Mouse (Mus musculus) urinary bladder, postnatal 4 days (tissue): ENCODE results near the gene Olfr657.

Experiments
- DNase-seq, 2 experiments: peaks; one replicate each; pipeline ENCODE4 v3.0.0; 2021 to 2022; ENCODE audit warnings: low spot score in 2 of 2

Gene Olfr657

DNA sequence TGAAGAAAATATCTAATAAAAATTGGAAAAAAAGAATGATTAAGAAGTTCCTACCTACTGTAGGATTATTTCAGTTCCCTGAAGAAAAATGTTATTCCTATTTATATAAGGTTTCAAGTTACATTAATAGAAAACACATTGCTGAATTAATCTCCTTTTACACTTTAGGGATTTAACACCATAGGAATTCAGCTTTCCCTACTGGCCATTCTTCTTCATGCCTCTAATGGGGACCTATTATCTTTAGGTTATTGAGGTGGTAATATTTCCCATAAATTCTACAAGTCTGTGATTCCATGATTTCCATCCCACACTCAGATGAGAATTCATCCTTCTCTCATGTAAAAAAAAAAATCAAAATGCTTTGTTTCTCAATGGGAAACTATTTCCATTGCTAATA is at the start of gene Olfr657:
Olfr657 (plus strand) TSS at position 301 of the 400 bp plus-strand sequence.
- no peak for DNase-seq

- DNase-seq, result no peak
Observed at GRCm38 (mm10) chr7:104577014-104577413, 47.6 kb upstream of the Olfr657 start, which contains the start of gene Olfr653. Gene Olfr653 (plus strand): TSS chr7:104577314.

DNA sequence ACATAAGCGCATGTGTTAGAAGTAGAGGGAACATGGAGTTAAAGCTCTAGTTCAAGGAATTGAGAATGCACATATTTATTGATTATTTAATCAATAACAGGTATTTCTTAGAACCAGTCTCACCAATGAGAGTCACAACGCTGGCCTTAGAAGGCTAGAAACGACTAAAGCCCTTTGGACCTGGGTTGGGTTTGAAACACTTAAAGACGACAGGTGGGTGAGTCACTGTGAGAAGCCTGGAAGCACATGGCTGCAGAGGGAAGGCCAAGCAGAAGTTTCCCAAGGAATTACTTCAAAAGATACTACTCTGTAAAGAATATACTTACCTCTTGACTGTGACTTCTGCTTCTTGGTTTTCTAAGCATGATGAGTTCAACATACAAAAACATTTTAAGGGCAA is 43.7 kb upstream of the Olfr657 start:
- no peak for DNase-seq

DNA sequence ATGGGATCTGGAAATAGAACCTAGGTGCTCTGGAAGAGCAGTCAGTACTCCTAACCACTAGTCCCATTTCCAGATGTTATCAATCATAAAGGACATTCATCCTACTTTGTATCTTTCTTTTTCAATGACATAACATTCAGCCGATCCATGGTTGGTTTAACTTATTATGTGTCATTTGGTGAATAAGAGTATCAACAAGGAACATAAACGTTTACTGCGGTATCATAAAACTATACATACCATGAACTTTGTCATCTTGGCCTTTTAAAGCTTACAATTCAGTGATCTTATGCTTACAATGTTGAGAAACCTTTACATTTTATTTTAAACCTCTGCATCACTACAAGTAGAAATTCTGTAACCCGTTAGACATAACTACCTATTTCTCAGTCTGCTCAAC is 43.2 kb upstream of the Olfr657 start:
- no peak for DNase-seq

GRCm38 (mm10) chr7:104586725-104587124 is 37.9 kb upstream of the Olfr657 start, which contains the start of gene Olfr654:
Gene Olfr654 (plus strand): TSS chr7:104587025.
- DNase-seq, result no peak

GRCm38 (mm10) chr7:104588274-104588673 is 36.3 kb upstream of the Olfr657 start:
- no peak for DNase-seq

DNA sequence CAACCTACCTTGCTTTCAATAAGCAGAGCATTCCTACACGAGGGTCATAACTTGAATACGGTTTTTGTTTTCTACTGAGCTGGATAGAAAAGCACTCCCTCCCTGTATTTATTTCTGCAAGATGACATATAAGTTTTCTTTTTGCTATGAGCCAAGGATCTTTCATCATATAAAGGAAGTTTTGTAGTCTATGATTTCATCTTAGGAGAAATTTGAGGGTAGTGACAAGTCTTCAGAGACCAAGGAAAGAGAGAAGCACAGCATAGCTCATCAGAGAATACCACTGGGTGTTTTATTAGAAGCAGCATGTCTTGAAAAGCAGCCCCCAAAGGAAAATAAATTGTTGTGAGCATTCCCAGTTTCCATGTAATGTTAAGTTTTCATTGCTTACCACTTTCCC is 22.9 kb upstream of the Olfr657 start, which contains the start of gene Olfr655:
Olfr655 (minus strand) TSS at position 101 of the 400 bp plus-strand sequence.
- DNase-seq, result no peak

DNA sequence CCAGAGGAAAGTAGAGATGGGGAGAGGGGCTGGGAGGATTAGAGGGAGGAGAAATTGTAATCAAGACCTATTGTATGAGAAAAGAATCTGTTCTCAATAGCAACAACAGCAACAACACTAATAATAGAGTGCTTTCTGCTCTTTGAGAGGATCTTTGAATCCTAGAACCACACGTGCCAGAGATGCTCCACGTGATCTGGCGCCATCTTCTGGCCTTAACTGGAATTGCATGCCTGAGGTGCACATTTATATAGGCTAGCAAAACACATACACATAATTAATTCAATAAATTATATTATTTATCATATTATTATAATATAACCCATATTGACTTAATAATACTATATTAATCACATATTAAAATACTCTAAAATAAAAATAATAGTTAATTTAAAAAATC is 21.4 kb upstream of the Olfr657 start:
- no peak for DNase-seq

GRCm38 (mm10) chr7:104604727-104605126 is 19.9 kb upstream of the Olfr657 start:
- DNase-seq, result no peak

- no peak for DNase-seq
Observed at GRCm38 (mm10) chr7:104613655-104614054, 10.9 kb upstream of the Olfr657 start, which contains the start of gene Olfr656. Gene Olfr656 (plus strand): TSS chr7:104613955.

DNA sequence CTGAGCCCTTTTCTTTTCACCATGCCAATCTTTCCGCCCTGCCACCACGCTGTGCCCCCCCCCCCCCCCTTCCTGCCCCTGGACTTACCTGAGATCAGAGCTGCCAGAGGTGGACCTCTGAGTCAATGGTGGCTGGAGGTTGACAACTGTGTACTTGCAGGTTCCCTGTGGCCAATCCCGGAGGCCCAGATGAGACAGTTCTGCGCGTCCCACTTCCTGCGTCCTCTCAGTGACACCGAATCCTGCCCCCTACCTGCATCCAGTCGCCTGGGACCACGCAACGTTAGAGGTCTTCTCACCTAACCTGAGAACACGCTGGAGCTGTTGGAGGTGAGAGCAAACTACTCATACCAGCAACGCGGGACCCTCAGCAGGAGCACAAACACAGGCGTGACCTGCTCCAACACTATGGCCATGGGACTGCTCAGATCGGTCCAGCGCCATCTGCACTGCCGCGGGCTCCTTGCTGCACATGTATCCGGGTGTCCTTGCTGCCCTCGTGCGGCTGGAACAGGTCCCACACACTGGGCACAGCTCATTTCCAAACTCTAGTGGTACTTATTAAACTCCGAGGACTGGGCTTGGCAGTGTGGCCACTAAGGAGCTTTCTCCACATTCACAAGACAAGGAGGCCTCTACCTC is 22.4 kb downstream of the Olfr657 start, which contains the start of gene Olfr658:
Olfr658 (minus strand) TSS at position 465 of the 642 bp plus-strand sequence.
- no peak for DNase-seq

GRCm38 (mm10) chr7:104666453-104666852 is 41.9 kb downstream of the Olfr657 start, which contains the start of gene Olfr659:
Gene Olfr659 (plus strand): TSS chr7:104666753.
- DNase-seq, result no peak

DNA sequence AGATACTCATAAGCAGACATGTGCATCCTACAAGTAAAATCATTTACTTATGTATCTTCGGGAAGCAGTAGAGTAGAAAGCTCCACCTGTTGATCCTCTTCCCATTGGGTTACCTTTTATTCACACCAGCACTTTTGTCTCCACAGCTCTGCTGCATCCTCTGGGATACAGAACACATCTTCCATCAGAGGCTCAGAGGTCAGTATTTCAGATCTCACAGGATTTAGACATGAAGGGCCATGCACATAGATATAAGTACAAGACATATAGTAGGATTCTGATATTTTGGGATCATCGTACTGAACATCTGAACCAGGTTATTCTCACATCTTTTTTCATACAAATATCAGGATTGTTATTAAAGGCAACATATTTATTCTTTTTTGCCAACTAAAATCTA is 61.6 kb downstream of the Olfr657 start, which contains the start of gene Olfr661:
Olfr661 (plus strand) TSS at position 301 of the 400 bp plus-strand sequence.
- DNase-seq, result no peak
